Mouse (Mus musculus): ENCODE data around the gene Myo1h. TPM values are rescaled to one million over a fixed set of nuclear protein-coding genes. Genes with fewer than 3 reads are reported as not detected.

The Myo1h gene
- 1 to 10 TPM; 2.6 to 4.7 TPM for total RNA-seq (2023)

DNA sequence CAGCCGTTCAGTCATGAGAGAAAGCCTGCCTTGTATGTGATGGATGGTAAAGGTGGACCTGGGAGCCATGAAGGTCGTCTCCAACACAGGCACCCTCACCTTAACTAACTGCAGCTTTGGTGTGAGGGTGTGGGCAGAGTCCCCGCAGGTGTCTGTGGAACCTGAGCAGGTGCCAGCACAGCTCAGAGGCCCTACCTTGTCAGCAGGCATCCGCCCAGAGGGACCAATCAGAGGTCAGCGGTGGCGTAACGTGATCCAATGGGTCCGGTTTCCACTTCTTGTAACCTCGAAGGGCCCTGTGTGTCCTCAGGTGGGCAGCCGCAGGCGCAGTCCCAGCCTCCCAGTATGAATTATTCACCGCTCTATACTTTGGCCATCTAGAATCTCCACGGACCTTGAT lies at the start of gene Myo1h:
TSS of gene Myo1h (plus strand) at position 293 of the 400 bp plus-strand sequence.

GRCm38 (mm10) chr5:114273693-114274402 lies 15.1 kb upstream of the Myo1h start, which contains the start of gene Foxn4:
Gene Foxn4 (minus strand): TSS chr5:114273807.

GRCm38 (mm10) chr5:114380209-114381012 lies 91.4 kb downstream of the Myo1h start, which contains the start of the genes Kctd10 and Ube3b:
Gene Kctd10 (minus strand): TSS chr5:114380508.
Gene Ube3b (plus strand): TSS chr5:114380607.

Other genes starting within 250 kb of the Myo1h start
- 1 to 10 TPM; 8.3 TPM for gene Usp30, start 223.7 kb upstream of the Myo1h start, total RNA-seq (2023)
- gene Svop, start 197.6 kb upstream of the Myo1h start, total RNA-seq (2023) = not detected
- 1 to 10 TPM in 1 of 2 experiments, under 1 TPM in 1; 0.95 to 1.3 TPM for gene Alkbh2, start 160.9 kb upstream of the Myo1h start, total RNA-seq (2023)
- gene Ung, start 158.8 kb upstream of the Myo1h start, total RNA-seq (2023) = 1 to 10 TPM; 6.2 to 8.6 TPM
- 1 to 10 TPM; 2.8 to 3.6 TPM for gene Acacb, start 142.6 kb upstream of the Myo1h start, total RNA-seq (2023)
- not detected for gene Foxn4, start 15.4 kb upstream of the Myo1h start, total RNA-seq (2023)
- 100 to 1,000 TPM; 101 to 103 TPM for gene Kctd10, start 91.3 kb downstream of the Myo1h start, total RNA-seq (2023)
- gene Ube3b, start 91.4 kb downstream of the Myo1h start, total RNA-seq (2023) = 10 to 100 TPM; 42.4 to 54.2 TPM
- 1 to 10 TPM; 2.3 to 4.4 TPM for gene Mmab, start 154.9 kb downstream of the Myo1h start, total RNA-seq (2023)
- 1 to 10 TPM; 6.2 to 8.6 TPM for gene Mvk, start 155.1 kb downstream of the Myo1h start, total RNA-seq (2023)